Mouse (Mus musculus) embryo, embryonic 10 days (tissue): ENCODE measurements around the gene Ptrh2.

Experiments used
- DNase-seq: peaks from one replicate; pipeline ENCODE4 v3.0.0-alpha.2; 2015; ENCODE audit warnings: low spot score

Gene Ptrh2

GRCm38 (mm10) chr11:86671041-86671675 lies 12.6 kb upstream of the Ptrh2 start:
- DNase-seq, result no peak

GRCm38 (mm10) chr11:86672772-86673171 lies 11.0 kb upstream of the Ptrh2 start:
- no peak for DNase-seq

- no peak for DNase-seq
These were observed 8.3 kb upstream of the Ptrh2 start for GRCm38 (mm10) chr11:86675520-86675919.

- no peak for DNase-seq
These were observed 4.8 kb upstream of the Ptrh2 start for GRCm38 (mm10) chr11:86678957-86679356.

- no peak for DNase-seq
These were observed 3.1 kb upstream of the Ptrh2 start for GRCm38 (mm10) chr11:86680729-86681128.

- DNase-seq, result no peak
These were observed 2.4 kb upstream of the Ptrh2 start for GRCm38 (mm10) chr11:86681423-86681822.

GRCm38 (mm10) chr11:86682861-86683260 lies 924 bp upstream of the Ptrh2 start:
- DNase-seq, result no peak

- DNase-seq, result no peak
These were observed 584 bp downstream of the Ptrh2 start for GRCm38 (mm10) chr11:86684126-86685012.

- no peak for DNase-seq
These were observed 1.6 kb downstream of the Ptrh2 start for GRCm38 (mm10) chr11:86685366-86685765.

GRCm38 (mm10) chr11:86690383-86690782 lies 6.6 kb downstream of the Ptrh2 start:
- DNase-seq, result no peak

- no peak for DNase-seq
These were observed 7.7 kb downstream of the Ptrh2 start for GRCm38 (mm10) chr11:86691482-86691881.

- DNase-seq, result no peak
These were observed 8.2 kb downstream of the Ptrh2 start for GRCm38 (mm10) chr11:86691956-86692355.

- DNase-seq, result no peak
These were observed 8.8 kb downstream of the Ptrh2 start for GRCm38 (mm10) chr11:86692546-86692945.

- DNase-seq, result no peak
These were observed 11.7 kb downstream of the Ptrh2 start for GRCm38 (mm10) chr11:86695461-86695860.

- DNase-seq, result no peak
These were observed 17.4 kb downstream of the Ptrh2 start for GRCm38 (mm10) chr11:86701151-86701550.

GRCm38 (mm10) chr11:86714606-86715005 lies 30.8 kb downstream of the Ptrh2 start:
- no peak for DNase-seq

- DNase-seq, result no peak
These were observed 33.7 kb downstream of the Ptrh2 start for GRCm38 (mm10) chr11:86717306-86718065.

GRCm38 (mm10) chr11:86718369-86718768 lies 34.6 kb downstream of the Ptrh2 start:
- DNase-seq, result no peak

GRCm38 (mm10) chr11:86719390-86719789 lies 35.6 kb downstream of the Ptrh2 start:
- DNase-seq, result no peak

- DNase-seq, result no peak
These were observed 40.2 kb downstream of the Ptrh2 start for GRCm38 (mm10) chr11:86724004-86724403.

GRCm38 (mm10) chr11:86724982-86725381 lies 41.2 kb downstream of the Ptrh2 start:
- no peak for DNase-seq

GRCm38 (mm10) chr11:86725607-86726006 lies 41.8 kb downstream of the Ptrh2 start:
- no peak for DNase-seq

GRCm38 (mm10) chr11:86731443-86731842 lies 47.7 kb downstream of the Ptrh2 start:
- DNase-seq, result no peak
